Mouse (Mus musculus) liver, embryonic 14.5 days (tissue): Measurements from ENCODE around the gene Vps54. TPM values are rescaled to one million over a fixed set of nuclear protein-coding genes. Genes with fewer than 3 reads are reported as not detected.

Experiments
- ATAC-seq: fragments of 200-750 bp; cut with Nextera tagmentation; 2 replicates; pipeline ENCODE4 v1.8.0; 2017; ENCODE audit warnings: moderate number of reproducible peaks, mild to moderate bottlenecking, moderate library complexity; ENCODE audit not compliant: insufficient read depth
- DNase-seq, 3 experiments: peaks; one replicate each; pipeline ENCODE4 v3.0.0-alpha.2; 2012 to 2013; ENCODE audit warnings: low read depth in 3 of 3, low spot score in 3 of 3
- H3K27ac ChIP-seq: fragments of 300-500 bp; sonication (generic); 2 replicates; pipeline ENCODE4 v1.5.1; 2014; ENCODE audit warnings: moderate library complexity, mild to moderate bottlenecking, control low read depth, inconsistent platforms
- H3K27me3 ChIP-seq: fragments of 300-500 bp; sonication (generic); 2 replicates; pipeline ENCODE4 v1.6.1; 2014; ENCODE audit warnings: mild to moderate bottlenecking, low read length, moderate library complexity; ENCODE audit not compliant: control insufficient read depth, insufficient read depth
- H3K36me3 ChIP-seq: fragments of 300-500 bp; sonication (generic); replicated peaks from 2 replicates; pipeline ENCODE4 v1.6.1; 2014; ENCODE audit warnings: low read depth; ENCODE audit not compliant: control insufficient read depth, insufficient read depth
- H3K4me1 ChIP-seq, 2 experiments: fragments of 200-500 bp in 1 of 2; fragments of 300-500 bp in 1 of 2; sonication (generic) in 1 of 2; replicated peaks; 2 replicates each; pipeline ENCODE4 v1.6.1; 2012 to 2014; ENCODE audit warnings: antibody characterized with exemption in 1 of 2, inconsistent platforms in 1 of 2, low read length in 1 of 2; ENCODE audit not compliant: control insufficient read depth in 2 of 2, insufficient read depth in 2 of 2
- H3K4me2 ChIP-seq: fragments of 300-500 bp; sonication (generic); 2 replicates; pipeline ENCODE4 v1.6.1; 2014; ENCODE audit warnings: low read depth, mild to moderate bottlenecking, control low read depth, moderate library complexity
- H3K4me3 ChIP-seq, 2 experiments: fragments of 200-500 bp in 1 of 2; fragments of 300-500 bp in 1 of 2; sonication (generic) in 1 of 2; 2 replicates each; pipeline ENCODE4 v1.5.1; 2012 to 2014; ENCODE audit warnings: low read depth in 2 of 2, low read length in 2 of 2, mild to moderate bottlenecking in 2 of 2, control low read depth in 1 of 2, inconsistent platforms in 1 of 2, moderate library complexity in 1 of 2; ENCODE audit not compliant: insufficient read depth in 1 of 2
- H3K9ac ChIP-seq: fragments of 300-500 bp; sonication (generic); replicated peaks from 2 replicates; pipeline ENCODE4 v1.6.1; 2014; ENCODE audit warnings: mild to moderate bottlenecking, control low read depth, moderate library complexity
- H3K9me3 ChIP-seq: fragments of 300-500 bp; sonication (generic); 2 replicates; pipeline ENCODE4 v1.6.1; 2016; ENCODE audit warnings: low read length, mixed read lengths; ENCODE audit not compliant: control insufficient read depth
- CTCF ChIP-seq: IDR thresholded peaks from 2 replicates; pipeline ENCODE4 v1.5.1; 2016; ENCODE audit warnings: antibody characterized with exemption, low read depth, control low read depth
- EP300 ChIP-seq: IDR thresholded peaks from 2 replicates; pipeline ENCODE4 v1.6.1; 2016; ENCODE audit warnings: antibody characterized with exemption, low read depth
- WGBS: fragments of 180-500 bp; shearing (Covaris S2); extraction: QIAGEN DNeasy Blood & Tissue Kit; methylation state at CpG from one replicate; pipeline ENCODE4 v1.1.7; 2014; ENCODE audit not compliant: insufficient replicate concordance; 5-methylcytosine and 5-hydroxymethylcytosine counted together
- polyA plus RNA-seq, 2 experiments: library from polyadenylated mRNA; depleted of rRNA in 1 of 2; stranded (reverse) in 1 of 2; unstranded in 1 of 2; fragments of >200 nt; fragmentation: Nextera tagmentation in 1 of 2; extraction: Ambion mirVana in 1 of 2; gene quantifications; 2 replicates each; pipeline versions ENCODE4 v1.2.1 to v1.2.3; 2012 to 2014

The Vps54 gene
- polyA plus RNA-seq, 2 experiments: 4.4 to 7.6 TPM

- H3K4me1 ChIP-seq: no peaks in the 10 kb centered on the region; a peak in 1 of 4 replicates
- H3K9ac ChIP-seq: no peak overlapping the region
- ATAC-seq (no peak), DNase-seq (no peak)
- TF ChIP-seq CTCF: no peak
- TF ChIP-seq EP300: no peak
- WGBS: 71% methylated on average over 3 of the region's 3 CpGs
- no peak overlapping the region for H3K4me2 ChIP-seq
- no peak overlapping the region for H3K27ac ChIP-seq
- H3K36me3 ChIP-seq: peaks cover 12% of the 10 kb centered on the region
- no peaks in the 10 kb centered on the region for H3K27me3 ChIP-seq
- no peaks in the 10 kb centered on the region for H3K9me3 ChIP-seq
- no peak overlapping the region for H3K4me3 ChIP-seq
Observed at GRCm38 (mm10) chr11:21303619-21304018, 64.5 kb downstream of the Vps54 start.

- Histone ChIP-seq H3K27ac (no peak overlapping the region), H3K27me3 (no peaks in the 10 kb centered on the region), H3K9me3 (no peaks in the 10 kb centered on the region), H3K36me3 (peaks cover 10% of the 10 kb centered on the region), H3K4me3 (no peak overlapping the region), H3K9ac (no peak overlapping the region), H3K4me1 (no peaks in the 10 kb centered on the region; a peak in 1 of 4 replicates), H3K4me2 (no peak overlapping the region)
- ATAC-seq (no peak), DNase-seq (no peak)
- 63% methylated on average over 5 of the region's 5 CpGs for WGBS
- TF ChIP-seq CTCF: no peak
- TF ChIP-seq EP300: no peak
Observed at GRCm38 (mm10) chr11:21307078-21307668, 68.1 kb downstream of the Vps54 start.

GRCm38 (mm10) chr11:21308119-21308518 is 69.0 kb downstream of the Vps54 start:
- no peak for ATAC-seq
- H3K4me3 ChIP-seq: no peak overlapping the region
- H3K36me3 ChIP-seq: peaks cover 10% of the 10 kb centered on the region
- H3K9me3 ChIP-seq: no peaks in the 10 kb centered on the region
- 71% methylated on average over 5 of the region's 5 CpGs for WGBS
- no peak overlapping the region for H3K4me2 ChIP-seq
- H3K9ac ChIP-seq: no peak overlapping the region
- TF ChIP-seq EP300 (no peak), CTCF (peak; percentile 66)
- H3K4me1 ChIP-seq: no peaks in the 10 kb centered on the region; a peak in 1 of 4 replicates
- H3K27me3 ChIP-seq: no peaks in the 10 kb centered on the region
- DNase-seq: no peak
- no peak overlapping the region for H3K27ac ChIP-seq

- H3K4me1 ChIP-seq: peaks cover 2 to 8% of the 10 kb centered on the region in 2 experiments; a peak in 3 of 4 replicates
- ATAC-seq: no peak
- WGBS: 69% methylated on average over 6 of the region's 6 CpGs
- H3K9me3 ChIP-seq: no peaks in the 10 kb centered on the region
- no peak overlapping the region for H3K9ac ChIP-seq
- no peak for DNase-seq
- H3K4me3 ChIP-seq: no peak overlapping the region
- TF ChIP-seq EP300 (no peak), CTCF (no peak)
- no peaks in the 10 kb centered on the region for H3K27me3 ChIP-seq
- no peak overlapping the region for H3K4me2 ChIP-seq
- H3K27ac ChIP-seq: no peak overlapping the region
- peaks cover 10% of the 10 kb centered on the region for H3K36me3 ChIP-seq
Observed at GRCm38 (mm10) chr11:21309516-21309915, 70.4 kb downstream of the Vps54 start.

GRCm38 (mm10) chr11:21313922-21314657 is 75.0 kb downstream of the Vps54 start:
- peaks cover 2 to 8% of the 10 kb centered on the region in 2 experiments; a peak in 3 of 4 replicates for H3K4me1 ChIP-seq
- no peak overlapping the region for H3K9ac ChIP-seq
- peak; percentile 26 to 28 (median 28) for DNase-seq
- H3K4me2 ChIP-seq: no peak overlapping the region
- WGBS: 60% methylated on average over 9 of the region's 9 CpGs
- TF ChIP-seq EP300: no peak
- TF ChIP-seq CTCF: no peak
- no peak overlapping the region for H3K27ac ChIP-seq
- ATAC-seq: peak; percentile 85
- H3K4me3 ChIP-seq: no peak overlapping the region
- H3K36me3 ChIP-seq: peaks cover 5% of the 10 kb centered on the region; the same call in 1 of the 2 replicates
- no peaks in the 10 kb centered on the region for H3K9me3 ChIP-seq
- H3K27me3 ChIP-seq: no peaks in the 10 kb centered on the region
